In genomic region chr2:28641435-28641941, GRCm38 (mm10) we compare ENCODE assay signal across 8 mouse cellular contexts. TPM values are rescaled to one million over a fixed set of nuclear protein-coding genes. Genes with fewer than 3 reads are reported as not detected.
DNase-seq lines count a peak whose midpoint lies in the region; ATAC-seq and TF ChIP-seq lines count a peak whose summit lies in the region.

No protein-coding gene starts in this region.

- no peak for DNase-seq in heart, embryonic 10.5 days (ENCODE audit: low spot score)
- DNase-seq in heart, postnatal 14 days, result no peak
- DNase-seq in CH12.LX (ENCODE audit: extremely low read depth), result peak; percentile 20
- peak; percentile 60 for DNase-seq in embryo, embryonic 11 days
- peak; percentile 7 for DNase-seq in lung, postnatal 14 days
- no peak for DNase-seq in stomach, postnatal 0 days (ENCODE audit: low spot score)
- DNase-seq in spleen, postnatal 10 days (ENCODE audit: low spot score in 2 of 2), result no peak

- WGBS in heart, embryonic 10.5 days, result under 1% methylated on average over 43 of the region's 43 CpGs
- WGBS in intestine, embryonic 15.5 days, result 2% methylated on average over 43 of the region's 43 CpGs
- WGBS in stomach, postnatal 0 days, result under 1% methylated on average over 42 of the region's 43 CpGs

- peak overlapping the region; percentile 86 for H3K4me2 ChIP-seq in CH12.LX (ENCODE audit: insufficient read depth, low read depth, poor library complexity, severe bottlenecking)
- H3K4me2 ChIP-seq in intestine, embryonic 15.5 days (replicated peaks), result peak overlapping the region; percentile 77
- H3K4me2 ChIP-seq in stomach, postnatal 0 days (replicated peaks; ENCODE audit: low read depth), result peak overlapping the region; percentile 87

- no peaks in the 10 kb centered on the region for H3K9me3 ChIP-seq in heart, embryonic 10.5 days
- H3K9me3 ChIP-seq in CH12.LX (replicated peaks; ENCODE audit: low read length), result no peaks in the 10 kb centered on the region
- H3K9me3 ChIP-seq in intestine, embryonic 15.5 days, result no peaks in the 10 kb centered on the region
- H3K9me3 ChIP-seq in stomach, postnatal 0 days (ENCODE audit: control insufficient read depth, low read length), result no peaks in the 10 kb centered on the region

- TF ChIP-seq RAD21 in CH12.LX (IDR thresholded peaks at IDR 0.05; ENCODE audit: low read depth, low read length), result no peak

- no peaks in the 10 kb centered on the region for H3K36me3 ChIP-seq in heart, embryonic 10.5 days
- peaks cover 0 to 3% of the 10 kb centered on the region in 2 experiments for H3K36me3 ChIP-seq in CH12.LX (replicated peaks in 1 of 2; ENCODE audit: control insufficient read depth in 1 of 2, insufficient read depth in 1 of 2, low read length in 1 of 2)
- no peaks in the 10 kb centered on the region for H3K36me3 ChIP-seq in intestine, embryonic 15.5 days
- no peaks in the 10 kb centered on the region for H3K36me3 ChIP-seq in stomach, postnatal 0 days (ENCODE audit: control insufficient read depth, insufficient read depth, low read length)

- no peak for TF ChIP-seq EP300 in CH12.LX (IDR thresholded peaks at IDR 0.05; ENCODE audit: low read length)
- no peak for TF ChIP-seq EP300 in stomach, postnatal 0 days (optimal IDR thresholded peaks at IDR 0.05)

- H3K4me1 ChIP-seq in heart, embryonic 10.5 days, result peaks cover 27% of the 10 kb centered on the region
- peaks cover 3 to 30% of the 10 kb centered on the region in 2 experiments; a peak in 3 of 4 replicates for H3K4me1 ChIP-seq in CH12.LX (ENCODE audit: control insufficient read depth in 1 of 2, insufficient read depth in 2 of 2)
- H3K4me1 ChIP-seq in intestine, embryonic 15.5 days (replicated peaks), result peaks cover 11% of the 10 kb centered on the region; the same call in 1 of the 2 replicates
- H3K4me1 ChIP-seq in stomach, postnatal 0 days (replicated peaks; ENCODE audit: control insufficient read depth, insufficient read depth), result peaks cover 2% of the 10 kb centered on the region; the same call in 1 of the 2 replicates

- H3K9ac ChIP-seq in CH12.LX (ENCODE audit: insufficient read depth, low read depth), result peak overlapping the region; percentile 87
- peak overlapping the region; percentile 89 for H3K9ac ChIP-seq in intestine, embryonic 15.5 days
- H3K9ac ChIP-seq in stomach, postnatal 0 days (ENCODE audit: low read length), result peak overlapping the region; percentile 93

- intact Hi-C loops in heart, postnatal 14 days (cut with DNase I), result no loop called here

- peak overlapping the region; percentile 100 for H3K4me3 ChIP-seq in heart, embryonic 10.5 days
- H3K4me3 ChIP-seq in CH12.LX (replicated peaks in 1 of 3; ENCODE audit: low read depth in 2 of 3, low read length in 2 of 3, poor library complexity in 1 of 3), result peak overlapping the region; percentile 66 to 92 (median 88)
- H3K4me3 ChIP-seq in intestine, embryonic 15.5 days (replicated peaks), result peak overlapping the region; percentile 89
- peak overlapping the region; percentile 97 for H3K4me3 ChIP-seq in stomach, postnatal 0 days (ENCODE audit: low read depth, low read length)

- H3K27ac ChIP-seq in heart, embryonic 10.5 days, result peak overlapping the region; percentile 95
- no peak overlapping the region for H3K27ac ChIP-seq in CH12.LX (ENCODE audit: insufficient read depth, low read depth)
- peak overlapping the region; percentile 82 for H3K27ac ChIP-seq in intestine, embryonic 15.5 days
- peak overlapping the region; percentile 81 for H3K27ac ChIP-seq in stomach, postnatal 0 days (replicated peaks)

- in situ Hi-C loops in CH12.LX (cut with MboI; ENCODE audit: low pct_ligation_motif_present, low pct_unique_long_range_greater_than_20kb, low sequenced_read_pairs), result no loop called here

- peaks cover 21% of the 10 kb centered on the region for H3K79me2 ChIP-seq in CH12.LX (replicated peaks; ENCODE audit: control insufficient read depth, extremely low read depth, insufficient read depth, poor library complexity, severe bottlenecking)

- no peak for TF ChIP-seq POLR2A in CH12.LX (IDR thresholded peaks at IDR 0.05; ENCODE audit: low read depth, low read length)

- no peak for TF ChIP-seq CTCF in CH12.LX (conservative IDR thresholded peaks at IDR 0.05 in 1 of 2, IDR thresholded peaks at IDR 0.05 in 1 of 2; ENCODE audit: low read depth in 2 of 2, low read length in 2 of 2)
- TF ChIP-seq CTCF in stomach, postnatal 0 days (IDR thresholded peaks at IDR 0.05; ENCODE audit: low read depth), result no peak

- no peaks in the 10 kb centered on the region for H3K27me3 ChIP-seq in heart, embryonic 10.5 days (ENCODE audit: insufficient read depth, poor library complexity, severe bottlenecking)
- no peaks in the 10 kb centered on the region for H3K27me3 ChIP-seq in CH12.LX (replicated peaks)
- no peaks in the 10 kb centered on the region for H3K27me3 ChIP-seq in intestine, embryonic 15.5 days (replicated peaks)
- H3K27me3 ChIP-seq in stomach, postnatal 0 days (ENCODE audit: control insufficient read depth, insufficient read depth, low read length), result no peaks in the 10 kb centered on the region

- ATAC-seq in intestine, embryonic 15.5 days, result peak; percentile 66
- peak; percentile 30 for ATAC-seq in stomach, postnatal 0 days (ENCODE audit: low FRiP score, low TSS enrichment)

- dilution Hi-C loops in CH12.LX (cut with MboI; ENCODE audit: extremely low pct_ligation_motif_present, extremely low pct_unique_long_range_greater_than_20kb, low sequenced_read_pairs), result no loop called here

TF ChIP-seq in CH12.LX, 34 proteins besides CTCF, POLR2A, EP300 and RAD21:
- TF ChIP-seq UBTF (IDR thresholded peaks at IDR 0.05; ENCODE audit: low read depth, low read length) (0 out of 2 replicates have a peak, but pooled peaks have one; percentile 37), MAX (IDR thresholded peaks at IDR 0.05; ENCODE audit: low read length) (no peak), CHD1 (IDR thresholded peaks at IDR 0.05; ENCODE audit: low read depth, low read length) (peak; percentile 79), ELF1 (IDR thresholded peaks at IDR 0.05; ENCODE audit: low read depth, low read length) (no peak), RCOR1 (conservative IDR thresholded peaks at IDR 0.05; ENCODE audit: low read depth, low read length) (0 out of 2 replicates have a peak, but pooled peaks have one; percentile 49), MXI1 (IDR thresholded peaks at IDR 0.05; ENCODE audit: low read depth, low read length) (peak; percentile 18; the same call in 1 of the 2 replicates)

RNA-seq across cellular contexts. Expression of gene Tsc1, which starts 0.5 kb away (rescaled TPM):
- 17.8 and 23.8 TPM in 2 replicates for polyA plus RNA-seq in heart, embryonic 10.5 days (2016; fragmentation: Nextera tagmentation; extraction: Ambion mirVana)
- 10 to 100 TPM; 19.4 to 20.4 TPM for total RNA-seq in heart, postnatal 14 days (2021)
- total RNA-seq in CH12.LX (2012; rRNA removed) (8.7 and 9.5 TPM in 2 replicates), CH12.LX (2014; rRNA removed) (7.6 and 8.1 TPM in 2 replicates)
- polyA plus RNA-seq in CH12.LX (2012; ENCODE audit: insufficient read length, low read depth), result 12.2 and 13.4 TPM in 2 replicates
- polyA plus RNA-seq in intestine, embryonic 15.5 days (2015; fragmentation: Nextera tagmentation; extraction: Ambion mirVana), result 16.2 and 16.6 TPM in 2 replicates
- polyA plus RNA-seq in stomach, postnatal 0 days (2015; fragmentation: Nextera tagmentation; extraction: Ambion mirVana), result 4.9 and 5.1 TPM in 2 replicates

RNA-seq across cellular contexts. Expression of gene Gfi1b, which starts 19.7 kb away (rescaled TPM):
- 11.0 and 12.2 TPM in 2 replicates for polyA plus RNA-seq in heart, embryonic 10.5 days (2016; fragmentation: Nextera tagmentation; extraction: Ambion mirVana)
- total RNA-seq in heart, postnatal 14 days (2021), result not detected
- total RNA-seq in CH12.LX (2012; rRNA removed) (0.17 TPM in 1 of 2 replicates, not detected in the other), CH12.LX (2014; rRNA removed) (0.27 and 0.87 TPM in 2 replicates)
- polyA plus RNA-seq in CH12.LX (2012; ENCODE audit: insufficient read length, low read depth), result 0.19 TPM in 1 of 2 replicates, not detected in the other
- 1.1 and 1.5 TPM in 2 replicates for polyA plus RNA-seq in intestine, embryonic 15.5 days (2015; fragmentation: Nextera tagmentation; extraction: Ambion mirVana)
- polyA plus RNA-seq in stomach, postnatal 0 days (2015; fragmentation: Nextera tagmentation; extraction: Ambion mirVana), result 0.07 and 0.40 TPM in 2 replicates

RNA-seq across cellular contexts. Expression of gene Gtf3c5, which starts 57.9 kb away (rescaled TPM):
- polyA plus RNA-seq in heart, embryonic 10.5 days (2016; fragmentation: Nextera tagmentation; extraction: Ambion mirVana), result 37.0 and 45.2 TPM in 2 replicates
- 10 to 100 TPM in 1 of 2 experiments, 1 to 10 TPM in 1; 9.8 to 10.9 TPM for total RNA-seq in heart, postnatal 14 days (2021)
- total RNA-seq in CH12.LX (2012; rRNA removed), result 12.5 and 15.1 TPM in 2 replicates
- 8.4 and 8.6 TPM in 2 replicates for total RNA-seq in CH12.LX (2014; rRNA removed)
- 27.4 and 30.7 TPM in 2 replicates for polyA plus RNA-seq in CH12.LX (2012; ENCODE audit: insufficient read length, low read depth)
- 31.8 and 33.8 TPM in 2 replicates for polyA plus RNA-seq in intestine, embryonic 15.5 days (2015; fragmentation: Nextera tagmentation; extraction: Ambion mirVana)
- polyA plus RNA-seq in stomach, postnatal 0 days (2015; fragmentation: Nextera tagmentation; extraction: Ambion mirVana), result 13.1 and 14.0 TPM in 2 replicates

RNA-seq across cellular contexts. Expression of gene Spaca9, which starts 58.0 kb away (rescaled TPM):
- 3.2 and 4.7 TPM in 2 replicates for polyA plus RNA-seq in heart, embryonic 10.5 days (2016; fragmentation: Nextera tagmentation; extraction: Ambion mirVana)
- total RNA-seq in heart, postnatal 14 days (2021), result under 1 TPM in 1 of 2 experiments, not detected in 1; 0.53 TPM
- 6.0 and 13.1 TPM in 2 replicates for total RNA-seq in CH12.LX (2012; rRNA removed)
- 8.0 and 9.2 TPM in 2 replicates for total RNA-seq in CH12.LX (2014; rRNA removed)
- polyA plus RNA-seq in CH12.LX (2012; ENCODE audit: insufficient read length, low read depth), result 7.4 and 9.8 TPM in 2 replicates
- polyA plus RNA-seq in intestine, embryonic 15.5 days (2015; fragmentation: Nextera tagmentation; extraction: Ambion mirVana), result 1.0 and 1.2 TPM in 2 replicates
- 0.57 and 0.69 TPM in 2 replicates for polyA plus RNA-seq in stomach, postnatal 0 days (2015; fragmentation: Nextera tagmentation; extraction: Ambion mirVana)

RNA-seq across cellular contexts. Expression of gene Ak8, which starts 58.5 kb away (rescaled TPM):
- 0.55 and 1.1 TPM in 2 replicates for polyA plus RNA-seq in heart, embryonic 10.5 days (2016; fragmentation: Nextera tagmentation; extraction: Ambion mirVana)
- total RNA-seq in heart, postnatal 14 days (2021), result under 1 TPM in 1 of 2 experiments, not detected in 1; 0.24 TPM
- 0.55 and 0.84 TPM in 2 replicates for total RNA-seq in CH12.LX (2012; rRNA removed)
- total RNA-seq in CH12.LX (2014; rRNA removed), result 0.58 and 1.1 TPM in 2 replicates
- polyA plus RNA-seq in CH12.LX (2012; ENCODE audit: insufficient read length, low read depth), result 4.9 and 5.3 TPM in 2 replicates
- 0.44 and 0.48 TPM in 2 replicates for polyA plus RNA-seq in intestine, embryonic 15.5 days (2015; fragmentation: Nextera tagmentation; extraction: Ambion mirVana)
- polyA plus RNA-seq in stomach, postnatal 0 days (2015; fragmentation: Nextera tagmentation; extraction: Ambion mirVana), result 0.29 and 0.40 TPM in 2 replicates

Comparison
In these comparisons a context has a peak if more than half of its experiments do, and no peak if none do; other contexts are left out.
1. DNase-seq: peak in CH12.LX (single experiment), embryo, embryonic 11 days (single experiment) and lung, postnatal 14 days (single experiment); none in heart, embryonic 10.5 days (single experiment), heart, postnatal 14 days (0 of 2), stomach, postnatal 0 days (single experiment) and spleen, postnatal 10 days (0 of 2).
2. Peak in every context shown above with its lines, with median percentiles within 50 percentile points of each other: H3K4me3 ChIP-seq, H3K4me2 ChIP-seq and H3K9ac ChIP-seq.